Mouse (Mus musculus) forebrain, embryonic 15.5 days (tissue): Measurements from ENCODE around the gene Olfr573-ps1. TPM values are rescaled to one million over a fixed set of nuclear protein-coding genes. Genes with fewer than 3 reads are reported as not detected.

Experiments
- ATAC-seq: fragments of 200-750 bp; cut with Nextera tagmentation; replicated peaks from 2 replicates; pipeline ENCODE4 v1.8.0; 2017; ENCODE audit warnings: mild to moderate bottlenecking, moderate TSS enrichment, moderate library complexity
- H3K27ac ChIP-seq: fragments of 300-500 bp; sonication (generic); replicated peaks from 2 replicates; pipeline ENCODE4 v1.5.1; 2015; ENCODE audit warnings: mild to moderate bottlenecking, inconsistent platforms
- H3K27me3 ChIP-seq: fragments of 300-500 bp; sonication (generic); 2 replicates; pipeline ENCODE4 v1.6.1; 2015; ENCODE audit warnings: inconsistent platforms
- H3K36me3 ChIP-seq: fragments of 300-500 bp; sonication (generic); 2 replicates; pipeline ENCODE4 v1.6.1; 2015; ENCODE audit warnings: mild to moderate bottlenecking, inconsistent platforms
- H3K4me1 ChIP-seq: fragments of 300-500 bp; sonication (generic); 2 replicates; pipeline ENCODE4 v1.6.1; 2015; ENCODE audit warnings: inconsistent platforms
- H3K4me2 ChIP-seq: fragments of 300-500 bp; sonication (generic); replicated peaks from 2 replicates; pipeline ENCODE4 v1.6.1; 2015; ENCODE audit warnings: mild to moderate bottlenecking, inconsistent platforms
- H3K4me3 ChIP-seq: fragments of 300-500 bp; sonication (generic); 2 replicates; pipeline ENCODE4 v1.5.1; 2015; ENCODE audit warnings: mild to moderate bottlenecking, inconsistent platforms
- H3K9ac ChIP-seq: fragments of 300-500 bp; sonication (generic); replicated peaks from 2 replicates; pipeline ENCODE4 v1.6.1; 2015; ENCODE audit warnings: mild to moderate bottlenecking, inconsistent platforms
- H3K9me3 ChIP-seq: fragments of 300-500 bp; sonication (generic); 2 replicates; pipeline ENCODE4 v1.6.1; 2016; ENCODE audit warnings: inconsistent platforms
- WGBS: fragments of 180-500 bp; shearing (Covaris S2); methylation state at CpG from one replicate; pipeline ENCODE4 v1.1.7; 2015; ENCODE audit warnings: mixed read lengths; 5-methylcytosine and 5-hydroxymethylcytosine counted together
- polyA plus RNA-seq: library from polyadenylated mRNA; unstranded; fragments of >200 nt; fragmentation: Nextera tagmentation; extraction: Ambion mirVana; gene quantifications from 2 replicates; pipeline ENCODE4 v1.2.1, GENCODE M21; 2015

Gene Olfr573-ps1
- polyA plus RNA-seq, 1 experiment from 2014 or later, result not detected

- Histone ChIP-seq H3K4me2 (no peak within 1 kb of the TSS), H3K9me3 (no peaks in the 10 kb centered on the region), H3K4me1 (no peaks in the 10 kb centered on the region), H3K9ac (no peak within 1 kb of the TSS), H3K36me3 (no peaks in the 10 kb centered on the region), H3K27me3 (no peaks in the 10 kb centered on the region), H3K4me3 (no peak within 1 kb of the TSS), H3K27ac (no peak within 1 kb of the TSS)
- WGBS, result 65% methylated on average over 4 of the region's 4 CpGs
- no peak for ATAC-seq
These were observed 25.1 kb downstream of the Olfr573-ps1 start, which contains the start of gene Olfr571 for GRCm38 (mm10) chr7:102917032-102917875. Olfr571 (minus strand) TSS chr7:102917536.

GRCm38 (mm10) chr7:102916405-102916804 is 26.0 kb downstream of the Olfr573-ps1 start:
- no peak for ATAC-seq
- Histone ChIP-seq H3K4me3 (no peak overlapping the region), H3K4me2 (no peak overlapping the region), H3K9me3 (no peaks in the 10 kb centered on the region), H3K4me1 (no peaks in the 10 kb centered on the region), H3K27me3 (no peaks in the 10 kb centered on the region), H3K36me3 (no peaks in the 10 kb centered on the region), H3K27ac (no peak overlapping the region), H3K9ac (no peak overlapping the region)
- WGBS, result 79% methylated on average over 5 of the region's 5 CpGs

- no peaks in the 10 kb centered on the region for H3K9me3 ChIP-seq
- no peak for ATAC-seq
- WGBS, result 48% methylated on average over 1 of the region's 1 CpGs
These were observed 27.1 kb downstream of the Olfr573-ps1 start for GRCm38 (mm10) chr7:102915261-102915660.

More at GRCm38 (mm10) chr7:102915261-102915660, 27.1 kb downstream of the Olfr573-ps1 start:
- Histone ChIP-seq H3K27me3 (no peaks in the 10 kb centered on the region), H3K27ac (no peak overlapping the region), H3K36me3 (no peaks in the 10 kb centered on the region), H3K9ac (no peak overlapping the region), H3K4me3 (no peak overlapping the region), H3K4me2 (no peak overlapping the region), H3K4me1 (no peaks in the 10 kb centered on the region)

Other genes starting within 250 kb of the Olfr573-ps1 start
- gene Olfr557, start 246.7 kb downstream of the Olfr573-ps1 start, polyA plus RNA-seq, result not detected in 2 replicates
- not detected in 2 replicates for gene Olfr558, start 240.4 kb downstream of the Olfr573-ps1 start, polyA plus RNA-seq
- gene Olfr33, start 223.5 kb downstream of the Olfr573-ps1 start, polyA plus RNA-seq, result not detected in 2 replicates
- gene Olfr559, start 215.1 kb downstream of the Olfr573-ps1 start, polyA plus RNA-seq, result not detected in 2 replicates
- not detected in 2 replicates for gene Olfr560, start 183.2 kb downstream of the Olfr573-ps1 start, polyA plus RNA-seq
- gene Olfr78, start 183.1 kb downstream of the Olfr573-ps1 start, polyA plus RNA-seq, result 0.05 and 0.14 TPM in 2 replicates
- gene Olfr561, start 171.4 kb downstream of the Olfr573-ps1 start, polyA plus RNA-seq, result not detected in 2 replicates
- not detected in 2 replicates for gene Olfr564, start 139.1 kb downstream of the Olfr573-ps1 start, polyA plus RNA-seq
- not detected in 2 replicates for gene Olfr566, start 83.8 kb downstream of the Olfr573-ps1 start, polyA plus RNA-seq
- gene Olfr568, start 65.5 kb downstream of the Olfr573-ps1 start, polyA plus RNA-seq, result not detected in 2 replicates
- not detected in 2 replicates for gene Olfr569, start 51.7 kb downstream of the Olfr573-ps1 start, polyA plus RNA-seq
- gene Olfr570, start 48.0 kb downstream of the Olfr573-ps1 start, polyA plus RNA-seq, result 0.13 TPM in 1 of 2 replicates, not detected in the other
- gene Olfr571, start 25.0 kb downstream of the Olfr573-ps1 start, polyA plus RNA-seq, result not detected in 2 replicates
- not detected in 2 replicates for gene Olfr572, start 18.2 kb downstream of the Olfr573-ps1 start, polyA plus RNA-seq
- gene Olfr574, start 5.9 kb upstream of the Olfr573-ps1 start, polyA plus RNA-seq, result not detected in 2 replicates
- not detected in 2 replicates for gene Olfr575, start 16.2 kb upstream of the Olfr573-ps1 start, polyA plus RNA-seq
- not detected in 2 replicates for gene Olfr576, start 20.1 kb upstream of the Olfr573-ps1 start, polyA plus RNA-seq
- gene Olfr577, start 33.4 kb upstream of the Olfr573-ps1 start, polyA plus RNA-seq, result not detected in 2 replicates
- gene Olfr578, start 46.7 kb upstream of the Olfr573-ps1 start, polyA plus RNA-seq, result not detected in 2 replicates
- gene Olfr582, start 95.4 kb upstream of the Olfr573-ps1 start, polyA plus RNA-seq, result not detected in 2 replicates
- not detected in 2 replicates for gene Olfr583, start 108.7 kb upstream of the Olfr573-ps1 start, polyA plus RNA-seq
- not detected in 2 replicates for gene Olfr584, start 139.3 kb upstream of the Olfr573-ps1 start, polyA plus RNA-seq
- gene Olfr585, start 155.1 kb upstream of the Olfr573-ps1 start, polyA plus RNA-seq, result not detected in 2 replicates
- gene Olfr586, start 183.1 kb upstream of the Olfr573-ps1 start, polyA plus RNA-seq, result not detected in 2 replicates
- not detected in 2 replicates for gene Olfr588-ps1, start 198.3 kb upstream of the Olfr573-ps1 start, polyA plus RNA-seq
- not detected in 2 replicates for gene Olfr589, start 213.8 kb upstream of the Olfr573-ps1 start, polyA plus RNA-seq
- not detected in 2 replicates for gene Olfr591, start 235.8 kb upstream of the Olfr573-ps1 start, polyA plus RNA-seq
- gene Olfr592, start 242.2 kb upstream of the Olfr573-ps1 start, polyA plus RNA-seq, result not detected in 2 replicates